Mouse (Mus musculus): ENCODE measurements around the gene Olfr1346.

GRCm38 (mm10) chr7:6486841-6487240 is 19.9 kb downstream of the Olfr1346 start, which contains the start of gene Olfr5:
- TF ChIP-seq CTCF (IDR thresholded peaks at IDR 0.05; ENCODE audit: control insufficient read depth, insufficient read depth, low read length) (no peak), POLR2A (IDR thresholded peaks at IDR 0.05; ENCODE audit: borderline replicate concordance, control insufficient read depth, low read depth, low read length) (no peak)

Data from bone marrow, adult 2 months (tissue).